Mouse (Mus musculus) midbrain, embryonic 15.5 days (tissue): ENCODE results near the gene Gm5148. TPM values are rescaled to one million over a fixed set of nuclear protein-coding genes. Genes with fewer than 3 reads are reported as not detected.
A peak's percentile ranks its signal among the peaks of the same experiment; 100 is the strongest.

Experiments
- ATAC-seq: fragments of 200-750 bp; cut with Nextera tagmentation; replicated peaks from 2 replicates; pipeline ENCODE4 v1.8.0; 2017; ENCODE audit warnings: moderate TSS enrichment
- H3K27ac ChIP-seq: fragments of 300-500 bp; sonication (generic); 2 replicates; pipeline ENCODE4 v1.5.1; 2015; ENCODE audit warnings: mild to moderate bottlenecking, inconsistent platforms
- H3K27me3 ChIP-seq: fragments of 300-500 bp; sonication (generic); replicated peaks from 2 replicates; pipeline ENCODE4 v1.6.1; 2015; ENCODE audit warnings: inconsistent platforms
- H3K36me3 ChIP-seq: fragments of 300-500 bp; sonication (generic); replicated peaks from 2 replicates; pipeline ENCODE4 v1.6.1; 2015; ENCODE audit warnings: inconsistent platforms
- H3K4me1 ChIP-seq: fragments of 300-500 bp; sonication (generic); 2 replicates; pipeline ENCODE4 v1.6.1; 2015; ENCODE audit warnings: inconsistent platforms
- H3K4me2 ChIP-seq: fragments of 300-500 bp; sonication (generic); 2 replicates; pipeline ENCODE4 v1.6.1; 2015; ENCODE audit warnings: inconsistent platforms, mild to moderate bottlenecking, moderate library complexity
- H3K4me3 ChIP-seq: fragments of 300-500 bp; sonication (generic); 2 replicates; pipeline ENCODE4 v1.5.1; 2015; ENCODE audit warnings: mild to moderate bottlenecking, inconsistent platforms
- H3K9ac ChIP-seq: fragments of 300-500 bp; sonication (generic); 2 replicates; pipeline ENCODE4 v1.6.1; 2015; ENCODE audit warnings: mild to moderate bottlenecking, inconsistent platforms
- H3K9me3 ChIP-seq: fragments of 300-500 bp; sonication (generic); 2 replicates; pipeline ENCODE4 v1.6.1; 2016; ENCODE audit warnings: inconsistent platforms
- WGBS: fragments of 180-500 bp; shearing (Covaris S2); methylation state at CpG from one replicate; pipeline ENCODE4 v1.1.7; 2015; ENCODE audit warnings: mixed read lengths; 5-methylcytosine and 5-hydroxymethylcytosine counted together
- polyA plus RNA-seq: library from polyadenylated mRNA; unstranded; fragments of >200 nt; fragmentation: Nextera tagmentation; extraction: Ambion mirVana; gene quantifications from 2 replicates; pipeline ENCODE4 v1.2.1, GENCODE M21; 2015

The Gm5148 gene
- polyA plus RNA-seq, 1 experiment from 2014 or later = 15.4 TPM

- no peaks in the 10 kb centered on the region for H3K9me3 ChIP-seq
- no peaks in the 10 kb centered on the region for H3K27me3 ChIP-seq
- no peak overlapping the region for H3K4me3 ChIP-seq
- H3K4me1 ChIP-seq = no peaks in the 10 kb centered on the region
- H3K4me2 ChIP-seq = no peak overlapping the region
- no peak overlapping the region for H3K9ac ChIP-seq
- no peak for ATAC-seq
- 89% methylated on average over 6 of the region's 6 CpGs for WGBS
- no peaks in the 10 kb centered on the region for H3K36me3 ChIP-seq
- no peak overlapping the region for H3K27ac ChIP-seq
Measured at GRCm38 (mm10) chr3:37707801-37708200, 16.5 kb downstream of the Gm5148 start.

- no peaks in the 10 kb centered on the region for H3K36me3 ChIP-seq
- H3K4me1 ChIP-seq = no peaks in the 10 kb centered on the region
- ATAC-seq = no peak
- WGBS = 93% methylated on average over 4 of the region's 4 CpGs
- H3K27me3 ChIP-seq = no peaks in the 10 kb centered on the region
- no peaks in the 10 kb centered on the region for H3K9me3 ChIP-seq
- no peak overlapping the region for H3K4me2 ChIP-seq
- no peak overlapping the region for H3K27ac ChIP-seq
- H3K4me3 ChIP-seq = no peak overlapping the region
- no peak overlapping the region for H3K9ac ChIP-seq
Measured at GRCm38 (mm10) chr3:37706439-37706838, 17.9 kb downstream of the Gm5148 start.

- no peaks in the 10 kb centered on the region for H3K36me3 ChIP-seq
- 71% methylated on average over 6 of the region's 6 CpGs for WGBS
- no peak for ATAC-seq
- no peaks in the 10 kb centered on the region for H3K27me3 ChIP-seq
- H3K4me3 ChIP-seq = no peak overlapping the region
- no peak overlapping the region for H3K4me2 ChIP-seq
- no peaks in the 10 kb centered on the region for H3K4me1 ChIP-seq
- H3K9me3 ChIP-seq = no peaks in the 10 kb centered on the region
- no peak overlapping the region for H3K27ac ChIP-seq
- H3K9ac ChIP-seq = no peak overlapping the region
Measured at GRCm38 (mm10) chr3:37705436-37705835, 18.9 kb downstream of the Gm5148 start.

- Histone ChIP-seq H3K27me3 (no peaks in the 10 kb centered on the region), H3K9ac (no peak overlapping the region), H3K4me2 (no peak overlapping the region), H3K4me1 (no peaks in the 10 kb centered on the region), H3K27ac (no peak overlapping the region), H3K36me3 (no peaks in the 10 kb centered on the region), H3K4me3 (no peak overlapping the region), H3K9me3 (no peaks in the 10 kb centered on the region)
- ATAC-seq = no peak
- WGBS = 54% methylated on average over 14 of the region's 14 CpGs
Measured at GRCm38 (mm10) chr3:37704701-37705279, 19.5 kb downstream of the Gm5148 start.

- Histone ChIP-seq H3K4me2 (no peak overlapping the region), H3K9ac (no peak overlapping the region), H3K27ac (no peak overlapping the region), H3K9me3 (no peaks in the 10 kb centered on the region), H3K4me3 (no peak overlapping the region), H3K4me1 (no peaks in the 10 kb centered on the region), H3K27me3 (no peaks in the 10 kb centered on the region), H3K36me3 (no peaks in the 10 kb centered on the region)
- WGBS = 95% methylated on average over 6 of the region's 6 CpGs
- no peak for ATAC-seq
Measured at GRCm38 (mm10) chr3:37703066-37703465, 21.2 kb downstream of the Gm5148 start.

- no peak for ATAC-seq
- H3K4me2 ChIP-seq = no peak overlapping the region
- H3K9ac ChIP-seq = no peak overlapping the region
- no peaks in the 10 kb centered on the region for H3K27me3 ChIP-seq
- H3K36me3 ChIP-seq = no peaks in the 10 kb centered on the region
- no peaks in the 10 kb centered on the region for H3K9me3 ChIP-seq
- no peak overlapping the region for H3K27ac ChIP-seq
- H3K4me1 ChIP-seq = no peaks in the 10 kb centered on the region
- WGBS = 92% methylated on average over 8 of the region's 8 CpGs
- H3K4me3 ChIP-seq = no peak overlapping the region
Measured at GRCm38 (mm10) chr3:37693552-37693951, 30.7 kb downstream of the Gm5148 start.

- H3K4me1 ChIP-seq = no peaks in the 10 kb centered on the region
- no peaks in the 10 kb centered on the region for H3K36me3 ChIP-seq
- H3K9me3 ChIP-seq = no peaks in the 10 kb centered on the region
- no peak overlapping the region for H3K4me2 ChIP-seq
- H3K27me3 ChIP-seq = no peaks in the 10 kb centered on the region
- H3K4me3 ChIP-seq = no peak overlapping the region
- no peak overlapping the region for H3K9ac ChIP-seq
- WGBS = 84% methylated on average over 4 of the region's 4 CpGs
- H3K27ac ChIP-seq = no peak overlapping the region
- no peak for ATAC-seq
Measured at GRCm38 (mm10) chr3:37692945-37693344, 31.3 kb downstream of the Gm5148 start.

- ATAC-seq = peak; percentile 64
- WGBS = 31% methylated on average over 28 of the region's 28 CpGs
- Histone ChIP-seq H3K9ac (peak overlapping the region; percentile 27; the same call in 1 of the 2 replicates), H3K36me3 (no peaks in the 10 kb centered on the region), H3K4me1 (peaks cover 9% of the 10 kb centered on the region; the same call in 1 of the 2 replicates), H3K4me2 (peak overlapping the region; percentile 50), H3K4me3 (peak overlapping the region; percentile 26), H3K27me3 (0 out of 2 replicates have a peak, but pooled peaks cover 6% of the 10 kb centered on the region), H3K9me3 (no peaks in the 10 kb centered on the region), H3K27ac (no peak overlapping the region)
Measured at GRCm38 (mm10) chr3:37687158-37687980, 36.9 kb downstream of the Gm5148 start.

GRCm38 (mm10) chr3:37686751-37687150, 37.5 kb downstream of the Gm5148 start:
- no peak overlapping the region for H3K27ac ChIP-seq
- H3K4me1 ChIP-seq = peaks cover 9% of the 10 kb centered on the region; the same call in 1 of the 2 replicates
- H3K9me3 ChIP-seq = no peaks in the 10 kb centered on the region
- no peak for ATAC-seq
- peak overlapping the region; percentile 26 for H3K4me3 ChIP-seq
- 17% methylated on average over 6 of the region's 6 CpGs for WGBS
- H3K4me2 ChIP-seq = peak overlapping the region; percentile 50
- 0 out of 2 replicates have a peak, but pooled peaks cover 6% of the 10 kb centered on the region for H3K27me3 ChIP-seq
- no peaks in the 10 kb centered on the region for H3K36me3 ChIP-seq
- H3K9ac ChIP-seq = 0 out of 2 replicates have a peak overlapping the region, but pooled peaks have one; percentile 27

GRCm38 (mm10) chr3:37686219-37686618, 38.1 kb downstream of the Gm5148 start:
- Histone ChIP-seq H3K4me3 (no peak overlapping the region), H3K4me2 (no peak overlapping the region), H3K4me1 (peaks cover 9% of the 10 kb centered on the region; the same call in 1 of the 2 replicates), H3K36me3 (no peaks in the 10 kb centered on the region), H3K27me3 (0 out of 2 replicates have a peak, but pooled peaks cover 6% of the 10 kb centered on the region), H3K27ac (no peak overlapping the region), H3K9ac (no peak overlapping the region), H3K9me3 (no peaks in the 10 kb centered on the region)
- WGBS = 52% methylated on average over 7 of the region's 7 CpGs
- no peak for ATAC-seq

- Histone ChIP-seq H3K9ac (no peak overlapping the region), H3K9me3 (no peaks in the 10 kb centered on the region), H3K27me3 (0 out of 2 replicates have a peak, but pooled peaks cover under 1% of the 10 kb centered on the region), H3K27ac (no peak overlapping the region), H3K4me1 (peaks cover 24% of the 10 kb centered on the region), H3K36me3 (no peaks in the 10 kb centered on the region), H3K4me2 (no peak overlapping the region), H3K4me3 (no peak overlapping the region)
- no peak for ATAC-seq
- WGBS = 68% methylated on average over 8 of the region's 8 CpGs
Measured at GRCm38 (mm10) chr3:37676291-37676690, 48.0 kb downstream of the Gm5148 start.

- no peaks in the 10 kb centered on the region for H3K9me3 ChIP-seq
- no peak overlapping the region for H3K4me3 ChIP-seq
- no peak overlapping the region for H3K27ac ChIP-seq
- H3K27me3 ChIP-seq = peaks cover 12% of the 10 kb centered on the region; the same call in 1 of the 2 replicates
- ATAC-seq = 0 out of 2 replicates have a peak, but pooled peaks have one; percentile 22
- no peaks in the 10 kb centered on the region for H3K36me3 ChIP-seq
- no peak overlapping the region for H3K4me2 ChIP-seq
- peaks cover 24% of the 10 kb centered on the region for H3K4me1 ChIP-seq
- H3K9ac ChIP-seq = no peak overlapping the region
- WGBS = 85% methylated on average over 11 of the region's 11 CpGs
Measured at GRCm38 (mm10) chr3:37675056-37675525, 49.2 kb downstream of the Gm5148 start.
